10 mouse cellular contexts compared by ENCODE assay signal in the genomic region with DNA sequence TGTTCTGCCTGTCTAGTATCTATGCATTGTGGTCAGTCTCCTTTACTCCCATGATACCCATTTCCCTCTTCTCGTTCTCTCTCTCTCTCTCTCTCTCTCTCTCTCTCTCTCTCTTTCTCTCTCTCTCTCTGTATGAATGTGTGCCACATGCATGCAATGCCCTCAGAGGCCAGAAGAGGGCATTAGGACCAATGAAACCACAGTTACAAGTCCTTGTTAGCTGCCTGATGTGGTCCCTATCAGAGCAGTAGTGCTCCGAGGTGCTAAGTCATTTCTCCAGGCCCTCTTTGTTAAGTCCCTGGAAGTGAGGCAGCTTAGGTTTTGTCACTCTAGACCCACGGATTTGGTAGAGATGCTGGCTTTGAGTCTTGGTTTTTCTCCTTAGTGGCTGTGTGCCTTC.
A peak's percentile ranks its signal among the peaks of the same experiment; 100 is the strongest.
DNase-seq lines count a peak whose midpoint lies in the region; ATAC-seq and TF ChIP-seq lines count a peak whose summit lies in the region.
"Had no signal": no experiment of that assay in that cellular context is flagged by ENCODE, and none has a peak within 500 bp of the region (broad histone marks: within the 10 kb centered on the region; RNA-seq: fewer than 3 reads in every experiment).

No protein-coding gene starts in this region.

- H3K27ac ChIP-seq in forebrain, embryonic 11.5 days (ENCODE audit: low read depth, low read length), result no peak overlapping the region
- H3K27ac ChIP-seq in forebrain, embryonic 12.5 days, result no peak overlapping the region
- no peak overlapping the region for H3K27ac ChIP-seq in lung, embryonic 14.5 days (ENCODE audit: low read depth)
- H3K27ac ChIP-seq: embryonic facial prominence, embryonic 12.5 days; hindbrain, embryonic 15.5 days had no signal

- no peaks in the 10 kb centered on the region for H3K4me1 ChIP-seq in forebrain, embryonic 11.5 days (replicated peaks; ENCODE audit: control insufficient read depth, insufficient read depth, low read length)
- no peaks in the 10 kb centered on the region for H3K4me1 ChIP-seq in forebrain, embryonic 12.5 days
- H3K4me1 ChIP-seq in lung, embryonic 14.5 days (ENCODE audit: insufficient read depth), result no peaks in the 10 kb centered on the region
- H3K4me1 ChIP-seq: embryonic facial prominence, embryonic 12.5 days; hindbrain, embryonic 15.5 days had no signal

- no peak for ATAC-seq in forebrain, embryonic 11.5 days (replicated peaks; ENCODE audit: low FRiP score)
- no peak for ATAC-seq in forebrain, embryonic 12.5 days (ENCODE audit: low FRiP score)
- no peak for ATAC-seq in lung, embryonic 14.5 days (ENCODE audit: insufficient read depth)
- peak; percentile 54; the same call in 1 of the 2 replicates for ATAC-seq in megakaryocyte progenitor cell, adult 5-6 weeks (replicated peaks; ENCODE audit: poor library complexity)

- H3K9me3 ChIP-seq in forebrain, embryonic 11.5 days (ENCODE audit: control insufficient read depth, low read length), result no peaks in the 10 kb centered on the region
- no peaks in the 10 kb centered on the region for H3K9me3 ChIP-seq in forebrain, embryonic 12.5 days
- H3K9me3 ChIP-seq in lung, embryonic 14.5 days (ENCODE audit: low read depth, low read length), result no peaks in the 10 kb centered on the region
- H3K9me3 ChIP-seq: embryonic facial prominence, embryonic 12.5 days; hindbrain, embryonic 15.5 days had no signal

- DNase-seq in forebrain, embryonic 11.5 days (ENCODE audit: low spot score), result peak; percentile 72
- DNase-seq in lung, embryonic 14.5 days, result peak; percentile 68
- DNase-seq in lung, postnatal 25 days (ENCODE audit: low spot score), result no peak
- DNase-seq in cerebellum, postnatal 14 days, result peak; percentile 60 to 72
- no peak for DNase-seq in spleen, adult 12 weeks (ENCODE audit: low spot score)
- no peak for DNase-seq in adrenal gland, postnatal 14 days

- no peak overlapping the region for H3K9ac ChIP-seq in forebrain, embryonic 11.5 days (ENCODE audit: low read length)
- no peak overlapping the region for H3K9ac ChIP-seq in forebrain, embryonic 12.5 days
- no peak overlapping the region for H3K9ac ChIP-seq in lung, embryonic 14.5 days
- H3K9ac ChIP-seq: embryonic facial prominence, embryonic 12.5 days; hindbrain, embryonic 15.5 days had no signal

- no peaks in the 10 kb centered on the region for H3K36me3 ChIP-seq in forebrain, embryonic 11.5 days (ENCODE audit: control insufficient read depth, insufficient read depth, low read length)
- no peaks in the 10 kb centered on the region for H3K36me3 ChIP-seq in forebrain, embryonic 12.5 days (replicated peaks)
- H3K36me3 ChIP-seq in lung, embryonic 14.5 days (ENCODE audit: insufficient read depth), result no peaks in the 10 kb centered on the region
- H3K36me3 ChIP-seq: embryonic facial prominence, embryonic 12.5 days; hindbrain, embryonic 15.5 days had no signal

- 29% methylated on average over 3 of the region's 3 CpGs for WGBS in forebrain, embryonic 11.5 days
- 26% methylated on average over 3 of the region's 3 CpGs for WGBS in forebrain, embryonic 12.5 days
- WGBS in lung, embryonic 14.5 days, result 38% methylated on average over 3 of the region's 3 CpGs

- no peak overlapping the region for H3K4me2 ChIP-seq in forebrain, embryonic 11.5 days (ENCODE audit: low read depth, low read length, severe bottlenecking)
- H3K4me2 ChIP-seq in forebrain, embryonic 12.5 days, result no peak overlapping the region
- H3K4me2 ChIP-seq in lung, embryonic 14.5 days, result no peak overlapping the region
- H3K4me2 ChIP-seq: embryonic facial prominence, embryonic 12.5 days; hindbrain, embryonic 15.5 days had no signal

- H3K27me3 ChIP-seq in forebrain, embryonic 11.5 days (ENCODE audit: control insufficient read depth, insufficient read depth, low read length), result no peaks in the 10 kb centered on the region
- 0 out of 2 replicates have a peak, but pooled peaks cover 9% of the 10 kb centered on the region for H3K27me3 ChIP-seq in forebrain, embryonic 12.5 days
- no peaks in the 10 kb centered on the region for H3K27me3 ChIP-seq in lung, embryonic 14.5 days (ENCODE audit: insufficient read depth, low read length)
- H3K27me3 ChIP-seq: embryonic facial prominence, embryonic 12.5 days; hindbrain, embryonic 15.5 days had no signal

- TF ChIP-seq CTCF in lung, embryonic 14.5 days (IDR thresholded peaks at IDR 0.05; ENCODE audit: low read depth), result peak; percentile 74

- no peak overlapping the region for H3K4me3 ChIP-seq in forebrain, embryonic 11.5 days (ENCODE audit: low read depth, low read length)
- H3K4me3 ChIP-seq in forebrain, embryonic 12.5 days (replicated peaks), result no peak overlapping the region
- H3K4me3 ChIP-seq in lung, embryonic 14.5 days (ENCODE audit: low read depth, low read length), result no peak overlapping the region
- H3K4me3 ChIP-seq: embryonic facial prominence, embryonic 12.5 days; hindbrain, embryonic 15.5 days had no signal

Comparison
In these comparisons a context has a peak if more than half of its experiments do, and no peak if none do; other contexts are left out.
1. DNase-seq: peak in forebrain, embryonic 11.5 days (single experiment), lung, embryonic 14.5 days (single experiment) and cerebellum, postnatal 14 days (2 of 2); none in lung, postnatal 25 days (single experiment), spleen, adult 12 weeks (single experiment) and adrenal gland, postnatal 14 days (single experiment).